Mouse (Mus musculus) lung, postnatal 0 days (tissue): ENCODE data around the gene Gm17657.

ENCODE experiments used
- CTCF ChIP-seq: IDR thresholded peaks from 2 replicates; pipeline ENCODE4 v1.5.1; 2016; ENCODE audit warnings: antibody characterized with exemption, mild to moderate bottlenecking
- EP300 ChIP-seq: IDR thresholded peaks from 2 replicates; pipeline ENCODE4 v1.6.1; 2016; ENCODE audit warnings: antibody characterized with exemption, mild to moderate bottlenecking, control low read depth

DNA sequence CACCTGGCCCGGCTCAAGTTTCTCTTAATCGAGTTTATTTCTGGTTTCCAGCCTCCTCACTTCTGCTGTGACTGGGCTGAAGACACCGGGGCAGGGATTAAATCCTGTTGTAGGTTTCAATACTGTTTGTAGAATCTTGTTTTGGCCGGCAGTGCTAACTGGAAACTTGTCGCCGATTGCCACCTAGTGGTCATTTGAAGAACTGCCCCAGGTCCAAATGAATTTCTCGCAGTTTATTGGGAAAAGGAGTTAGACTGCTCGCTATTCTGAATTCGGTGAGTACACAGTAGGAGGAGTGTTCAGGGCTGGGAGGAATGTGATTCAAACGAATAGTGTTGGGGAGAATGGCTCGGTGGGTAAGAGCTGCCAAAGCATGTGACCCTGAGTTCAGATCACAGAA is 35.0 kb downstream of the Gm17657 start:
- TF ChIP-seq CTCF (peak; percentile 93), EP300 (no peak)
